Mouse (Mus musculus): ENCODE measurements at regions not wholly inside any gene's neighbourhood (a gene's known extent, or its start where the extent isn't known, plus 50 kb on each side); places are given as distances from the start of the nearest gene placed in this dataset.

GRCm38 (mm10) chr13:48383580-48384445, 122.8 kb downstream of the Id4 start:
- TF ChIP-seq CTCF (conservative IDR thresholded peaks at IDR 0.05 in 1 of 2, IDR thresholded peaks at IDR 0.05 in 1 of 2; ENCODE audit: low read depth in 2 of 2, low read length in 2 of 2) (no peak), EP300 (IDR thresholded peaks at IDR 0.05; ENCODE audit: low read length) (no peak), RAD21 (IDR thresholded peaks at IDR 0.05; ENCODE audit: low read depth, low read length) (no peak), POLR2A (IDR thresholded peaks at IDR 0.05; ENCODE audit: low read depth, low read length) (no peak), ELF1 (IDR thresholded peaks at IDR 0.05; ENCODE audit: low read depth, low read length) (no peak), MAZ (IDR thresholded peaks at IDR 0.05; ENCODE audit: low read depth, low read length) (no peak), ZC3H11A (IDR thresholded peaks at IDR 0.05; ENCODE audit: low read depth, low read length) (no peak), CHD1 (IDR thresholded peaks at IDR 0.05; ENCODE audit: low read depth, low read length) (no peak), MEF2A (IDR thresholded peaks at IDR 0.05; ENCODE audit: borderline replicate concordance, low read depth, low read length) (no peak), SMC3 (IDR thresholded peaks at IDR 0.05; ENCODE audit: low read depth, low read length) (no peak)
